Mouse (Mus musculus): ENCODE data around the gene Phf5a. TPM values are rescaled to one million over a fixed set of nuclear protein-coding genes. Genes with fewer than 3 reads are reported as not detected.
A peak's percentile ranks its signal among the peaks of the same experiment; 100 is the strongest.

The Phf5a gene
- polyA plus RNA-seq, 1 experiment from 2014 or later: 103 TPM

- under 1% methylated on average over 28 of the region's 28 CpGs for WGBS
- Histone ChIP-seq H3K4me1 (ENCODE audit: control insufficient read depth, insufficient read depth, low read length) (peaks cover 14% of the 10 kb centered on the region), H3K27me3 (ENCODE audit: control insufficient read depth, insufficient read depth, low read length) (no peaks in the 10 kb centered on the region), H3K36me3 (ENCODE audit: control insufficient read depth, insufficient read depth) (peaks cover 9% of the 10 kb centered on the region), H3K27ac (ENCODE audit: low read length) (peak overlapping the region; percentile 99), H3K4me3 (ENCODE audit: low read length) (peak overlapping the region; percentile 96), H3K9me3 (replicated peaks; ENCODE audit: control insufficient read depth, low read length) (no peaks in the 10 kb centered on the region), H3K4me2 (ENCODE audit: low read depth, low read length) (peak overlapping the region; percentile 89), H3K9ac (ENCODE audit: low read length) (peak overlapping the region; percentile 98)
- peak; percentile 78 for ATAC-seq (replicated peaks; ENCODE audit: extremely low read depth, insufficient read depth, low FRiP score)
These were observed 15.5 kb downstream of the Phf5a start for GRCm38 (mm10) chr15:81856030-81856790.

GRCm38 (mm10) chr15:81853081-81853480 lies 18.6 kb downstream of the Phf5a start:
- 76% methylated on average over 7 of the region's 7 CpGs for WGBS
- H3K27me3 ChIP-seq (ENCODE audit: control insufficient read depth, insufficient read depth, low read length): no peaks in the 10 kb centered on the region
- H3K36me3 ChIP-seq (ENCODE audit: control insufficient read depth, insufficient read depth): peaks cover 23% of the 10 kb centered on the region
- H3K4me2 ChIP-seq (ENCODE audit: low read depth, low read length): no peak overlapping the region
- H3K9ac ChIP-seq (ENCODE audit: low read length): no peak overlapping the region
- no peak for ATAC-seq (replicated peaks; ENCODE audit: extremely low read depth, insufficient read depth, low FRiP score)
- no peaks in the 10 kb centered on the region for H3K9me3 ChIP-seq (replicated peaks; ENCODE audit: control insufficient read depth, low read length)
- peaks cover 14% of the 10 kb centered on the region for H3K4me1 ChIP-seq (ENCODE audit: control insufficient read depth, insufficient read depth, low read length)
- no peak overlapping the region for H3K27ac ChIP-seq (ENCODE audit: low read length)
- no peak overlapping the region for H3K4me3 ChIP-seq (ENCODE audit: low read length)

GRCm38 (mm10) chr15:81852411-81853000 lies 19.2 kb downstream of the Phf5a start:
- no peak overlapping the region for H3K27ac ChIP-seq (ENCODE audit: low read length)
- no peaks in the 10 kb centered on the region for H3K9me3 ChIP-seq (replicated peaks; ENCODE audit: control insufficient read depth, low read length)
- peaks cover 14% of the 10 kb centered on the region for H3K4me1 ChIP-seq (ENCODE audit: control insufficient read depth, insufficient read depth, low read length)
- no peak overlapping the region for H3K9ac ChIP-seq (ENCODE audit: low read length)
- H3K4me2 ChIP-seq (ENCODE audit: low read depth, low read length): no peak overlapping the region
- no peak for ATAC-seq (replicated peaks; ENCODE audit: extremely low read depth, insufficient read depth, low FRiP score)
- H3K4me3 ChIP-seq (ENCODE audit: low read length): no peak overlapping the region
- H3K27me3 ChIP-seq (ENCODE audit: control insufficient read depth, insufficient read depth, low read length): no peaks in the 10 kb centered on the region
- 79% methylated on average over 9 of the region's 9 CpGs for WGBS
- peaks cover 25% of the 10 kb centered on the region for H3K36me3 ChIP-seq (ENCODE audit: control insufficient read depth, insufficient read depth)

GRCm38 (mm10) chr15:81851375-81851774 lies 20.3 kb downstream of the Phf5a start:
- H3K36me3 ChIP-seq (ENCODE audit: control insufficient read depth, insufficient read depth): peaks cover 25% of the 10 kb centered on the region
- H3K27me3 ChIP-seq (ENCODE audit: control insufficient read depth, insufficient read depth, low read length): no peaks in the 10 kb centered on the region
- no peaks in the 10 kb centered on the region for H3K9me3 ChIP-seq (replicated peaks; ENCODE audit: control insufficient read depth, low read length)
- H3K4me1 ChIP-seq (ENCODE audit: control insufficient read depth, insufficient read depth, low read length): peaks cover 14% of the 10 kb centered on the region
- H3K4me3 ChIP-seq (ENCODE audit: low read length): no peak overlapping the region
- H3K27ac ChIP-seq (ENCODE audit: low read length): no peak overlapping the region
- H3K4me2 ChIP-seq (ENCODE audit: low read depth, low read length): no peak overlapping the region
- H3K9ac ChIP-seq (ENCODE audit: low read length): no peak overlapping the region
- ATAC-seq (replicated peaks; ENCODE audit: extremely low read depth, insufficient read depth, low FRiP score): no peak
- WGBS: 94% methylated on average over 15 of the region's 15 CpGs

GRCm38 (mm10) chr15:81850718-81851117 lies 21.0 kb downstream of the Phf5a start:
- no peak for ATAC-seq (replicated peaks; ENCODE audit: extremely low read depth, insufficient read depth, low FRiP score)
- Histone ChIP-seq H3K4me3 (ENCODE audit: low read length) (no peak overlapping the region), H3K9me3 (replicated peaks; ENCODE audit: control insufficient read depth, low read length) (no peaks in the 10 kb centered on the region), H3K27ac (ENCODE audit: low read length) (no peak overlapping the region), H3K36me3 (ENCODE audit: control insufficient read depth, insufficient read depth) (peaks cover 25% of the 10 kb centered on the region), H3K27me3 (ENCODE audit: control insufficient read depth, insufficient read depth, low read length) (no peaks in the 10 kb centered on the region), H3K4me2 (ENCODE audit: low read depth, low read length) (no peak overlapping the region), H3K4me1 (ENCODE audit: control insufficient read depth, insufficient read depth, low read length) (peaks cover 17% of the 10 kb centered on the region), H3K9ac (ENCODE audit: low read length) (no peak overlapping the region)
- whole genome bisulfite sequencing: 77% methylated on average over 14 of the region's 14 CpGs

GRCm38 (mm10) chr15:81849104-81849503 lies 22.6 kb downstream of the Phf5a start:
- 76% methylated on average over 9 of the region's 9 CpGs for WGBS
- Histone ChIP-seq H3K4me2 (ENCODE audit: low read depth, low read length) (no peak overlapping the region), H3K4me3 (ENCODE audit: low read length) (no peak overlapping the region), H3K4me1 (ENCODE audit: control insufficient read depth, insufficient read depth, low read length) (peaks cover 14% of the 10 kb centered on the region), H3K27ac (ENCODE audit: low read length) (0 out of 2 replicates have a peak overlapping the region, but pooled peaks have one; percentile 9), H3K9ac (ENCODE audit: low read length) (no peak overlapping the region), H3K36me3 (ENCODE audit: control insufficient read depth, insufficient read depth) (peaks cover 25% of the 10 kb centered on the region), H3K27me3 (ENCODE audit: control insufficient read depth, insufficient read depth, low read length) (no peaks in the 10 kb centered on the region), H3K9me3 (replicated peaks; ENCODE audit: control insufficient read depth, low read length) (no peaks in the 10 kb centered on the region)
- no peak; the same call in 1 of the 2 replicates for ATAC-seq (replicated peaks; ENCODE audit: extremely low read depth, insufficient read depth, low FRiP score)

GRCm38 (mm10) chr15:81848301-81848700 lies 23.4 kb downstream of the Phf5a start:
- Histone ChIP-seq H3K27ac (ENCODE audit: low read length) (no peak overlapping the region), H3K27me3 (ENCODE audit: control insufficient read depth, insufficient read depth, low read length) (no peaks in the 10 kb centered on the region), H3K9ac (ENCODE audit: low read length) (no peak overlapping the region), H3K4me3 (ENCODE audit: low read length) (no peak overlapping the region), H3K4me1 (ENCODE audit: control insufficient read depth, insufficient read depth, low read length) (peaks cover 12% of the 10 kb centered on the region), H3K9me3 (replicated peaks; ENCODE audit: control insufficient read depth, low read length) (no peaks in the 10 kb centered on the region), H3K4me2 (ENCODE audit: low read depth, low read length) (no peak overlapping the region), H3K36me3 (ENCODE audit: control insufficient read depth, insufficient read depth) (peaks cover 25% of the 10 kb centered on the region)
- no peak for ATAC-seq (replicated peaks; ENCODE audit: extremely low read depth, insufficient read depth, low FRiP score)
- 32% methylated on average over 7 of the region's 7 CpGs for WGBS

GRCm38 (mm10) chr15:81847861-81848260 lies 23.9 kb downstream of the Phf5a start:
- ATAC-seq (replicated peaks; ENCODE audit: extremely low read depth, insufficient read depth, low FRiP score): no peak
- H3K36me3 ChIP-seq (ENCODE audit: control insufficient read depth, insufficient read depth): peaks cover 23% of the 10 kb centered on the region
- WGBS: 82% methylated on average over 5 of the region's 5 CpGs
- H3K4me3 ChIP-seq (ENCODE audit: low read length): no peak overlapping the region
- no peak overlapping the region for H3K27ac ChIP-seq (ENCODE audit: low read length)
- H3K4me2 ChIP-seq (ENCODE audit: low read depth, low read length): no peak overlapping the region
- H3K9ac ChIP-seq (ENCODE audit: low read length): no peak overlapping the region
- H3K9me3 ChIP-seq (replicated peaks; ENCODE audit: control insufficient read depth, low read length): no peaks in the 10 kb centered on the region
- H3K4me1 ChIP-seq (ENCODE audit: control insufficient read depth, insufficient read depth, low read length): peaks cover 12% of the 10 kb centered on the region
- no peaks in the 10 kb centered on the region for H3K27me3 ChIP-seq (ENCODE audit: control insufficient read depth, insufficient read depth, low read length)

GRCm38 (mm10) chr15:81847161-81847560 lies 24.6 kb downstream of the Phf5a start:
- peaks cover 23% of the 10 kb centered on the region for H3K36me3 ChIP-seq (ENCODE audit: control insufficient read depth, insufficient read depth)
- no peak for ATAC-seq (replicated peaks; ENCODE audit: extremely low read depth, insufficient read depth, low FRiP score)
- 87% methylated on average over 4 of the region's 4 CpGs for WGBS
- H3K4me3 ChIP-seq (ENCODE audit: low read length): no peak overlapping the region
- H3K4me2 ChIP-seq (ENCODE audit: low read depth, low read length): no peak overlapping the region
- no peak overlapping the region for H3K9ac ChIP-seq (ENCODE audit: low read length)
- H3K27me3 ChIP-seq (ENCODE audit: control insufficient read depth, insufficient read depth, low read length): no peaks in the 10 kb centered on the region
- H3K9me3 ChIP-seq (replicated peaks; ENCODE audit: control insufficient read depth, low read length): no peaks in the 10 kb centered on the region
- H3K4me1 ChIP-seq (ENCODE audit: control insufficient read depth, insufficient read depth, low read length): peaks cover 12% of the 10 kb centered on the region
- no peak overlapping the region for H3K27ac ChIP-seq (ENCODE audit: low read length)

Data from heart, embryonic 16.5 days (tissue).